Mouse (Mus musculus) liver, postnatal 0 days (tissue): ENCODE data around the gene Samd7.

Experiments
- CTCF ChIP-seq: sonication (generic); IDR thresholded peaks from 2 replicates; pipeline ENCODE4 v1.5.1; 2016; ENCODE audit warnings: antibody characterized with exemption, low read depth
- EP300 ChIP-seq: IDR thresholded peaks from 2 replicates; pipeline ENCODE4 v1.6.1; 2016; ENCODE audit warnings: antibody characterized with exemption, low read depth, mild to moderate bottlenecking

DNA sequence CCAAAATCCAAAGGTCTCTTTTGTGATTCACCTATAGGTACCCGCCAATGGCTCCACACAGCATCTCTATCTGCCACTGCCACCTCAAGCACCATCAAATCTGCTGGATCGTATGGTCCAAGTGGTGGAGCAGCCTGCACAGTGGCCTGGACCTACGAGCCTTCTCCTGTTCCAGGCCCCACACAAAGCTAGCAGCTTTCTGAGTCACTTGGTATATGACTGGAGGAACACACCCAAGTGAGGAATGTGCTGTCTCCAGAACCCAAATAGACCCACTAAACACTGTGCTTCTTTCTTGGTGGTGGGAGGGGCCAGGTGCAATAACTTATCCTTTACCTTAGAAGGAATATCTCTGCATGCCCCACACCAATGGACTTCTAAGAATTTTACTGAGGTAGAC is 40.1 kb upstream of the Samd7 start:
- TF ChIP-seq EP300 (no peak), CTCF (no peak)
